Mouse (Mus musculus): ENCODE measurements around the gene Tmem233.

Gene Tmem233

DNA sequence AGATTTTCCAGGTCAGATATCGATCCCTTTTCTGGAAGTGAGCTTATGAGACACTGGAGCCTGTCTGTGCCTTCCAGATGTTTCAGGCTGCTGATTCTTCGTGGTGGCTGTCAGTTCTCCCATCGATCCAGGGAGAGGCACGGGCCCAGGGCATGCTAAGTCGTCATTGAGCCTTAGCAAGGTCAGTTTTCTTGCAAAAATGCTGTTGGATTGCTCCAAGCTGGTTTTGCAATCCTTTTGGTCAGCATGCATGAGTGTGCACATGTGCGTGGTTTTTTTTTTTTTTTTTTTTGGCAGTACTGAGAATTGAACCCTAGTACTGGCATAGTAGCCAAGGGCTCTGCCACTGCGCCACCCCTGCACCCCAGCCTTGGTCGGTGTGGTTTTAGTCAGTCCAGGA is 79.9 kb downstream of the Tmem233 start:
- peak in 1 of 2 experiments; percentile 34 for DNase-seq

DNA sequence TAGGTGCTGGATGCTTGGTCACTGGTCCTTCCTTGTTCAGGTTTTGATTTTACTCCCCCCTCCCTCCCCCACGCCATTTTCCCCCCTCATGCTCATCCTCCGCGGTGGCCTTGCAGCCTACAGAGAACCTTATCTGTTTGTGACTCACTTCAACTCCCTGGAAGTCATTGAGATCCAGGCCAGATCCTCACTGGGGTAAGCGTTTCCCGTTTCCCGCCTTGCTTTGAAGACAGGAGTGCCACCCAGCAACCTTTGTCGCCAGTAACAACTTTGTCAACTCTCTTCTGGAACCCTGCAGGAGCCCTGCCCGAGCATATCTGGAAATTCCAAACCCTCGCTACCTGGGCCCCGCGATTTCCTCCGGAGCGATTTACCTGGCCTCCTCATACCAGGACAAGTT is 85.7 kb downstream of the Tmem233 start:
- DNase-seq = no peak

DNA sequence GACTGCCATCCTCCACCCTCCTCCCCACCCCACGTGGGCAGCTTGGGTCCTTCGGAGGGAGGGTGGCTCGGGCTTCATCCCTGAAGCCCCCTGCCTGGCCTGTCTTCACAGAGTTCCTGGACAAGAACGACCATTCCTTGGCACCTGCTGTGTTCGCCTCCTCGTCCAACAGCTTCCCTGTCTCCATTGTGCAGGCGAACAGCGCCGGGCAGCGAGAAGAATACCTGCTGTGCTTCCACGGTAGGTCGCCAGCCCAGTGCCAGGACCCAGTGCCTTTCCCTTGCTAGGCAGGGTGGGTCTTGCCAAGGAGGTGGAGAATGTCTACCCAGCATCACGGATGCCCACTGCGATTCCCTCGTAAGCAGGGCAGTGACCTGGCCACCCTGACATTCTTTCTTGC is 88.9 kb downstream of the Tmem233 start:
- no peak for DNase-seq

DNA sequence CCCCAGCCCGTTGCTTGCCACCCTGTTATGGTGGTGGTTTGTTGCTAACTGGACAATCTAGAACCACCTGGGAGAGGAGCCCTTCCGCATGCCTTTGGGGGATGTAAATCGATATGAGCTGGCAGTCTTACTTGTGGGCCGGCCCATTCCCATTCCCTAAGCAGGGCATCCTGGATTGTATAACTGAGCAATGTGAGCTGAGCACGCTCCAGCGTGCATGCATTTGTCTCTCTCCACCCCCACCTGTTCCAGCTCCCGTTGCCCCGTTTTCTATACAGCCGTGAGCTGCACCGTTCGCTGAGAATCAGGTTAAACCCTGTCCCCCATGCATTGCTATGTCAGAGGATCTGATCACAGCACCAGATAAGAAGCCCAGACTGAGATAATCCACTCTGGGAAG is 91.3 kb downstream of the Tmem233 start:
- DNase-seq = no peak
